Mouse (Mus musculus): Measurements from ENCODE around the gene Nol10.

DNA sequence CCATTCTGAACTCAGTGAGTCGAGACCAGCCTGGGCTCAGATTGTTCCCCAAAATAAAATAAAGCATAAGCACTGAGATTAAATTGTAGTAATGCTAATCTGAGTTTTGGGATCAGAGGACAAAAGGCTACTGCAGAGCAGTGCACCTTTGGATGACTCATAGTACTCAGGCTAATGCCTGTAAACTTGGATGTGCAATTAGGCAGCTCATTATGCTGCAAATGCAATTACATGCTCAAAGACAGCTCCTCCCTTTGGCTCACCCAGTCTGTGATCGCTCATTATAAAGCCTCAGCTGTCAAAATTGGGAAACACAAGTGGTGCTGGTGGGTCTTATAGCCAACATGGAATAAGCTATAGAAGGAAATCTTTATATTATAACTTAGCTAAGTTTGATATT lies 48.9 kb downstream of the Nol10 start:
- TF ChIP-seq CTCF (IDR thresholded peaks at IDR 0.05; ENCODE audit: borderline replicate concordance, insufficient read depth, low read length) (no peak), POLR2A (IDR thresholded peaks at IDR 0.05; ENCODE audit: low read depth, low read length) (no peak)
